Mouse (Mus musculus): Measurements from ENCODE around the gene Mmp17.

The Mmp17 gene

GRCm38 (mm10) chr5:129583761-129584582 lies at the start of gene Mmp17:
Mmp17 (plus strand) TSS chr5:129584169.
- DNase-seq (ENCODE audit: low read depth, low spot score), result peak; percentile 40

DNA sequence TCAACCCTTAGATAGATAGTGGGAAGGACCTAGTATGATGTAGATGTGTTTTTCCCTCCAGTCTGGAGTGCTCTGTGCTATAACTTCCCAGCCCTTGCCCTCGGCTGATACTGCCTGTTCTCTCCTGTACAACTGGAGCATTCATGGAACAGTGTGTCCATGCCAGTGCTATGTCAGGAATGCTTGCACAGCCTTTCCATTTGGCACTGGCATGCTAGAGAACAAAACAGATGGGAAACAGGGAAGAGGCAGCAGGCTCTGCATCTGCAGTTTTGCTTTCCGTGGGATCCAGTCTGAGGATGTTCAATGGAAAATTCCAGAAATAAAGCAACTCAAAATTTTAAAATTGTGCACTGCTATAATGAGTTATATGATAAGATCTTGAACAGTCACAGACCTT lies 49.5 kb upstream of the Mmp17 start:
- no peak for DNase-seq (ENCODE audit: low read depth, low spot score)

DNA sequence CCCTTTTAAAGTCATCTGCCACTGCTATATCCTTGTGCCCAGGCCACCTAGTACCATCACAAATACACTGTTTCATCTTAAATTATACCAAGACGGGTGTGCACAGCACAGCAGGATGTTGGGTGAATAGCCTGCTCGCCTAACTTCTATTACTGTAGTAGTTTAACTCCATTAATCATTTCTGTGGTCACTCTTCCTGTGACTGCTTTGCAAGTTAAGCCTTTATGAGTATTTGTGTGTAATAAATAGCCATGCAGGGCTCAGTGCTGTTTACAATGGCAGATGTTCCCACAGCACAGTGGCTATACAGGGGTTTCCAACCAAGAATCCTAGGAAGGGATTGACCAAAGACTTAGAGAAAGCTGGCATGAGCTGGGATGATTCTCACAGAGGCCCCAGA lies 48.9 kb upstream of the Mmp17 start:
- no peak for DNase-seq (ENCODE audit: low read depth, low spot score)

DNA sequence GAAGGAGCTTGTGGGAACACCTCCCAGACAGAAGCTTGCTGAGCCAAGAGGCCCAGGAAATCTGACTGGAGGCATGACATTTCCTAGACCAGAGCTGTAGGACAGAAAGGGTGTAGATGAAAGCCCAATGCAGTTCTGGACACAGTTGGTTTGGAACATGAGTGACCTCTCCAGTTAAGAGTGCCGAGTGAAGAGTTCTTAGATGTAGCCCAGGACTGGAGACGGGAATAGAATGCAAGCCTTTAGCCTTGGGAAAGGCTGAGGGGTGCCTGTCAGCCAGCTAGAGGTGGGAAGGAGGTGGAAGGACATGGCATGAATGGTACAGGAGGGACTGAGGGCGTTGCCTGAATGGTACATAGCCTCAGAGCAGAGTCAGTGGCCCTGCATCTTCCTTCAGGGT lies 48.5 kb upstream of the Mmp17 start:
- no peak for DNase-seq (ENCODE audit: low read depth, low spot score)

- no peak for DNase-seq (ENCODE audit: low read depth, low spot score)
Observed at GRCm38 (mm10) chr5:129538826-129539225, 45.1 kb upstream of the Mmp17 start.

DNA sequence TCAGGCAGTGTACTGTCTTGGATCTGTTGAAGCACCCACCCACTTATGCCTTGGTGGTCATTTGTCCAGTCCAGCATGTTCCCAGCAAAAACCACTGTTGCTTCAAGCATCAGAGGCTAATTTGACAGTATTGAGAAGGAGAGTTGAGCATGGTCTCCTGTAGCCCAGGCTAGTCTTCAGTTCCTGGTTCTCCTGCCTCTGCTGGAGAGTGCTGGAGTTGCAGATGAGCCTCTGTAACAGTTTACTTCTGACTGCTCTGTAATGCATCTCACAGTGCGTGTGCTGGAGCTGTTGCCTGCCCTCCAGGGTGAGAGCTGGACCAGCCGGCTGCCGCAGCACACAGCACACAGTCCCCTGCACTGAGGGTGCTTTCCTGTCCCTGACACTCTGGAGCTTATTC lies 41.7 kb upstream of the Mmp17 start:
- DNase-seq (ENCODE audit: low read depth, low spot score), result no peak

DNA sequence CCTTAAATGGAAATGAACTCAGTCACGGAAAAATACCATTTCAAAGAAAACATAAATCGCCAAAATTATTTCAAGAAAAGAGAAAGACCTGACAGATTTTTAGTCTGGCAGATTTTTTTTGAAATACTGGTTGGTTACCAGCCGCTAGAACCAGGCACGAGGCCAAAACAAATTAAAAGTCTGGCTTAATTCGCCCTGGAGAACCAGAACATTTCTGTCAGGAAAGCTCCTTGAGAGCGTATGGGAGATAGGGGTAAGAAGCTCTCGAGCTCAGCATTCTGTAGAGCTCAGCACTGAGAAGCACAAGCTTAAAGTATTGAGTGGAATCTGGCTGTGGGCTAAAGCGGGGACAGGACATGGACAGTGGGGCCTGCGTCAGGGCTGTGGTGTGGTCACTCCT lies 38.2 kb upstream of the Mmp17 start:
- DNase-seq (ENCODE audit: low read depth, low spot score), result no peak

GRCm38 (mm10) chr5:129549716-129550115 lies 34.3 kb upstream of the Mmp17 start:
- DNase-seq (ENCODE audit: low read depth, low spot score), result no peak

- no peak for DNase-seq (ENCODE audit: low read depth, low spot score)
Observed at GRCm38 (mm10) chr5:129550790-129551189, 33.2 kb upstream of the Mmp17 start.

- no peak for DNase-seq (ENCODE audit: low read depth, low spot score)
Observed at GRCm38 (mm10) chr5:129551991-129552390, 32.0 kb upstream of the Mmp17 start.

DNA sequence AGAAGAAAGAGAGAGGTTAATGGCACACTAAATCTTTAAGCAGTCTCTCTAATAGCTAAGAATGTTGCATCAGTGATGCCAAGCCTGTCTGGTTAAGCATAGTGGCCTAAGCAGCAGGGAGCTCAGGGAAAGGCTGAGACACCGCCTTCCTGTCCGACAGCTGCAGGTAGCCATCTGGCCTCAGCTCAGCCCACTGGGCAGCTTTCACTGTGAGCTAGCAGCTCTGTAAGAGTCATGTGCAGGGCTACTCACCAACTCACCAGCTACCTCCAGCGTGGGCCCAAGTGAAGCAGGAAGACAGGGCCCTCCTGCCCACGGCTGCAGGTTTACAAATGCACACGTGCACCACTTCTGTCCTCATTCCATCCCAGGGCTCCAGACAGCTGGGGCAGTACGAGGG lies 30.3 kb upstream of the Mmp17 start:
- no peak for DNase-seq (ENCODE audit: low read depth, low spot score)

GRCm38 (mm10) chr5:129558591-129558990 lies 25.4 kb upstream of the Mmp17 start:
- DNase-seq (ENCODE audit: low read depth, low spot score), result no peak

GRCm38 (mm10) chr5:129559283-129559682 lies 24.7 kb upstream of the Mmp17 start:
- DNase-seq (ENCODE audit: low read depth, low spot score), result no peak

DNA sequence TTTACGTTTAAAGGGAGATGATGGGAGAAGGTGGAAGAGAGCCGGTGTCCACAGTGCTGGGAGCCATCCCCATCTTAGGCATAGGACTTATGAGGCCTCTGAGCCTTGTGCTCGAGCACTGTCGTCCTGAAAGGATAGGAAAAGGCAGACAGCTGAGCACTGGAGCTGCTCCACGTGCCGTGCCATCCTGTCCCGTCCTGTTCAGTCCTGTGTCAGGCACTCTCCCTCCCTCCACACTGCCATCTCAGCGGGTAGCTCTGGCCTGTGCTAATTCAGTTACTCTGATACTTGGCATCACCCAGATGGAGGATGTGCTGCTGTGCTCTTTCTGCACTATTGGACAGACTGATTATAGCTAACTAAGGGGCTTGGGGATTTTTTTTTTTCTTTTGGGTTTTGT lies 21.6 kb upstream of the Mmp17 start:
- no peak for DNase-seq (ENCODE audit: low read depth, low spot score)

DNA sequence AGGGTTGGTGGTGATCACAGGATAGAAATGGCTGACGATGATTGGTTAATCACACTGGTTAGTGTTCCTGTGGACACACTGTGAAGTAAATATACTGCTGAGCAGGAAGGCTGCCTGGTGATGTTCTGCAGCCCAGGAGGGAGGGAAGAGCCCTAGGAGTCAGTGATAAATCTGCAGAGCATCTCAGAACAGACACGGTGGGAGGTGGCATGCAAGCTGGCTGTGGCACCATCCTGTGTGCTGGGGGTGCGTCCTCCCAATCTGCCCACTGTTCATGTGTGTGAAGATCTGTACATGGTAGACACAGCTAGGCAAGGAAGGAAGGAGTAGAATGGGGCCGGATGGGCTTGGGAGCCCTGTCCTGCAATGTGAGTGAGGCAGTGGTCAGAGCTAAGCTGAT lies 15.4 kb upstream of the Mmp17 start:
- no peak for DNase-seq (ENCODE audit: low read depth, low spot score)

DNA sequence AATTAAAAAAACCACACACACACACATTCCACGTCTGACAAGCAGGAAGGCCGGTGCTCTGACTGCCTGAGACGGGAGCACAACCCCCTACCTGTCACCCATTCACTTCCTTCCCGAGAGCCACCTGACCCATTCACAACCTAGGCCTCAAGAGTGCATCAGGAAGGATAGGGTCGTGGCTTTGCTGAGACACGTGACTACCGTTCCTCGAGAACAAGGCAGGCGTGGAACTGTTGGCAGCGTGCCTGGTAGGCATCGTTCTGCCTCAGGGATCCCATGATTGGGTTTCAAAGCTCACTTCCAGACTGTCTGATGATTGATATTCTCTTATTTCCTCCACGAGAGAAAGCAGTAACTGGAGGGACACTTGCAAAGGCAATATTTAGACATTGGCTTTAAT lies 5.8 kb upstream of the Mmp17 start:
- no peak for DNase-seq (ENCODE audit: low read depth, low spot score)

DNA sequence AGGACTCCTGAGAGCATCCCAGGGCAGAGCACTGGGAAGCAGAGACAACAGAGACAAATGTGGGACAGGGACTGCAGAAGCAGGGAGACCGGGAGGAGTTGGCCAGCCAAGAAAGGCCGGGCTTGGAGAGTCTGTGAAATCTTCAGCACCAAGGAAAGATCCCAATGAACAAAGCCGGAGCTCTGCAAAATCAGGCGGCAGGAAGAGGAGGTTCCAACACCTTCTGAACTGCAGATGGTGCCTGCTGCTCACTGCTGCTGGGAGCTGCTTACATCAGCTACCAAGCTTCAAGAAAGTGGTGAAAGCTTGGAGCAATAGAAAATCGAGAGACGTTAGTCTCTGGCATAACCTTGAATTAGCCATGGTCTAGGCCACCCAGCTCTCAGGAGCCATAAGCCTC lies 3.9 kb upstream of the Mmp17 start:
- no peak for DNase-seq (ENCODE audit: low read depth, low spot score)

DNA sequence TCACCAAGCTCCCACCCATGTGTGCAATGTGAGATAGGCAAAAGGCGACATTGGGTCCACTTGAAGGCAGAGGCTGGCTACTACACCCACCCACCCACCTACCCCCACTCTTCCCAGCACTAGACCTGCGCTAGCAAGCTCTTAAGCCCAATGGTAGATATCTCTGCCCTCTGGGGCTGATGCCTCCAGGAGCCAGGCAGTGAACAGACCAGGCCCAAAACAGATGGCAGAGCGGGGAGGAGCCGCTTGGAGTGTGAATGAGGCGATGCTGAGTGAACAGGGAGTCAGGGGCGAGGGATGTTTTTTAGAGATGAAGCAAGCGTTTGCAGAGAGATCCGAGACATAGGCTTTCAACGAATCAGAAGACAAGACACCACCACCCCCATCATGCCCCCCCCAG lies 3.4 kb upstream of the Mmp17 start:
- DNase-seq (ENCODE audit: low read depth, low spot score), result no peak

DNA sequence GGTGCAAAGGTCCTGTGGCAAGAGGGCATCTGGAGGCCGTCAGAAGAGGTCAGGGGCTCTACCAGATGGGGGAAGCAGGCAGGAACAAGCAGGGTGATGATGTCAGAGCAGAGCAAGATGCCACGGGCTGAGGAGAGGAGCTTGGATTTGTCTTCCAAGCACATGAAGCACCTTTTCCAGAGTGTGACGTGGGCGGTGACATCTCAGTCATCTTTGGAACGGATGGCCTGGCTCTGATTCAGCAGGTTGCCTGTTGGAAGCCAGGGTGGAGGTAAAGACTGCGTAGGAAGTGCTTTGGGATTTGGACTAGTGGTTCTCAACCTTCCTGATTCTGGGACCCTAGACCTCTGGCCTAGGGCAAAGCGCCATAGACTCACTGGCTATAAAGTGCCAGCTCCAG lies 3.0 kb upstream of the Mmp17 start:
- no peak for DNase-seq (ENCODE audit: low read depth, low spot score)

DNA sequence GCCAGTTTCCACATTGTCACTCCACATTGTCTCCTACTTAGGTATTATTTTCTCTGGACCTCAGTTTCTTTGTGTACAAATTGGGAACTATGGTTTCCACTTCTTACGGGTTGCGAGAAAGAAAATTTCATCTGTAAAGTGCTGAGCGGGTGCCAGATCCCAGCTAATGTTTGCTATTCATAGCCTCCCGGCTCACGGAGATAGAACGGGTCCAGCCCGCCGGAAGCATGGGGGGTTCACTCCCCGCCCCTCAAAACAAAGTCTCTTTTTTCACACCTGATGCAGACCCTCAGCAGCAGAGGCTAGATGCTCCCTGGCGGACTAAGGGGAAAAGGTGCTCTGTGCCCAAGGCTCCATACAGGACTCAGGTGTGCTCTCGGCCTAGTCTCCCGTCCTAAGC lies 638 bp upstream of the Mmp17 start:
- no peak for DNase-seq (ENCODE audit: low read depth, low spot score)

DNA sequence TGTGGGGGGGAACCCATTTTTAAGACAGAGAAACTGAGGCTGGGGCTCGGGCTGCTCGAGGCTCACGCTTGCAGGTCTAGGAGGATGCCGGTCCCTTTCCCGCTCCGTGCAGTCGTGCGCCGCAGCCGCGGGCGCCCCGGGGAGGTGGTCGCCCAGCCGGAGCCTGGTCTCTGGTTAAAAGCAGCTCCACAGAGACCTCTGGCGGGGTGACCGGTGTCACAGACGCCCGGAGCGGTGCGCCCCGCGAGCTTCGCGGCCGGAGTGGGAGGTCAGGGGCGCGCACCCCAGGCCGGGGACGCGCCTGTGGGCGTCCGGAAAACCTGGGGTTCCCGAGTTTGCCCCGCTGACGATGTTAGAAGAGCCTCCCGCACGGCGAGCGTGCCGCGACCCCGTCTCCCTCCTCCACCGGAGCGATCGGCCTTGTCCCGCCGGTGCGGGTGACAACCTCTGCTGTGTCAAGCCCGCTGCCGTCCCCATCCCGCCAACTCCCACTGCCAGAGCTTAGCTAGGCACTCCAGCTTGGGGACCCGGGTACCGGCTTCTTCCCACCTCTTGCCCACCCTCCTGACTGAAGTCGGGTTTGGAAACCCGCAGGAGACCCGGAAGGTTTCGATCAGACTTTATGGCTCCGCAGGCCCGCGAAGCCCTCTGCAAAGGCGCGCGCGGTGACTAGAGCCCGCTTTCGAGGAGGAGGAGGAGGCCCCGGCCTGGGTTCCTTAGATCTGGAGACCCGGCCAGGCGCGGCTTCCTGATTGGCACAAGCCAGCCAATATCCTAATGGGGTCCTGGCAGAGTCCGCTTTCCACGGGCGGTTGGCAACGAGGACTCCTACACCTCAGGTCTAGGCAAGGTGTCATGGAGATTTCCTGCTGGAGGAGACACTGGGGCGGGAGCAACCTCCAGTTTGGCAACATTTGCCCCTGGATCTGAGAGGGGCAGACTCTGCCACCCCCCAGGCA lies 893 bp downstream of the Mmp17 start:
- no peak for DNase-seq (ENCODE audit: low read depth, low spot score)

DNA sequence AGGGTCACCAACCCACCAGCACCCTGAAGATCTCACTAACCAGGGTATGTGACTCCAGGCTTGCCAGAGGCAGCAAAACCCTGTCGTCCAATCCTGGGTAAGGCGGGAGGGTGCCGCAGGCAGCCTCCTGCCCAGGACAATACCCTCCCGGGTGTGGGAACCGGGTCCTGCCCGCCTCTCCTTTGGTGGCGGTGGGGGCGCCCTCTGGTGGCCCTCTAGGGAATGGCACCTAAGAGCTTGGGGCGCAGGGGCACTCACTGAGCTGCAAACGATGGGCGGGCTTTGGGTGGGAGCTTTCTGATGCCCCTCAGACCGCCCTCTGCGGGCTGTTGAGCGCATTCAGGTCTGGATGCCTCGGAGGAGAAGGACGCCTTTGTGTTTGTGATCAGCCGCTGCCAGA lies 2.0 kb downstream of the Mmp17 start:
- DNase-seq (ENCODE audit: low read depth, low spot score), result peak; percentile 27

GRCm38 (mm10) chr5:129586471-129586870 lies 2.5 kb downstream of the Mmp17 start:
- DNase-seq (ENCODE audit: low read depth, low spot score), result no peak

Measured in c-Kit-negative CD71-positive TER-119-positive erythroid progenitor cells, embryonic 14.5 days (primary cell).